Mouse (Mus musculus) E14TG2a.4 (cell line): Measurements from ENCODE around the gene Cfap77.

Source experiments
- H3K27me3 ChIP-seq: 2 replicates; pipeline ENCODE4 v1.6.1; 2014; ENCODE audit warnings: low read length, control low read depth; ENCODE audit not compliant: insufficient read depth
- H3K36me3 ChIP-seq: 2 replicates; pipeline ENCODE4 v1.6.1; 2014; ENCODE audit warnings: low read length, control low read depth; ENCODE audit not compliant: insufficient read depth
- H3K4me1 ChIP-seq: replicated peaks from 2 replicates; pipeline ENCODE4 v1.6.1; 2014; ENCODE audit warnings: low read depth, low read length, control low read depth
- H3K4me3 ChIP-seq: replicated peaks from 2 replicates; pipeline ENCODE4 v1.5.1; 2014; ENCODE audit warnings: mild to moderate bottlenecking, low read length
- H3K9me3 ChIP-seq: 2 replicates; pipeline ENCODE4 v1.6.1; 2014; ENCODE audit warnings: low read length, control low read depth
- CTCF ChIP-seq: conservative IDR thresholded peaks from 2 replicates; pipeline ENCODE4 v1.5.1; 2014; ENCODE audit warnings: low read length
- NANOG ChIP-seq: IDR thresholded peaks from 2 replicates; pipeline ENCODE4 v1.6.1; 2014; ENCODE audit warnings: borderline replicate concordance, low read length, mixed read lengths
- POU5F1 ChIP-seq: IDR thresholded peaks from 2 replicates; pipeline ENCODE4 v1.6.1; 2014; ENCODE audit warnings: low read length, borderline replicate concordance

Cfap77 gene

GRCm38 (mm10) chr2:28973832-28974450 is 80.9 kb downstream of the Cfap77 start:
- Histone ChIP-seq H3K27me3 (peaks cover 50% of the 10 kb centered on the region), H3K4me1 (peaks cover 33% of the 10 kb centered on the region), H3K4me3 (peak overlapping the region; percentile 68), H3K9me3 (no peaks in the 10 kb centered on the region), H3K36me3 (no peaks in the 10 kb centered on the region)
- TF ChIP-seq CTCF = no peak
- TF ChIP-seq POU5F1 = no peak
- TF ChIP-seq NANOG = no peak

- Histone ChIP-seq H3K36me3 (no peaks in the 10 kb centered on the region), H3K27me3 (peaks cover 44% of the 10 kb centered on the region), H3K4me3 (no peak overlapping the region), H3K9me3 (no peaks in the 10 kb centered on the region), H3K4me1 (peaks cover 40% of the 10 kb centered on the region)
- TF ChIP-seq NANOG (no peak), CTCF (no peak), POU5F1 (no peak)
Observed at GRCm38 (mm10) chr2:28970424-28970823, 84.4 kb downstream of the Cfap77 start.

- no peaks in the 10 kb centered on the region for H3K9me3 ChIP-seq
Observed at GRCm38 (mm10) chr2:28968278-28968677, 86.6 kb downstream of the Cfap77 start.

GRCm38 (mm10) chr2:28966151-28966795 is 88.6 kb downstream of the Cfap77 start:
- peaks cover 18% of the 10 kb centered on the region for H3K27me3 ChIP-seq
- H3K4me3 ChIP-seq = no peak overlapping the region
- TF ChIP-seq POU5F1 = no peak
- TF ChIP-seq NANOG = no peak
- no peak for TF ChIP-seq CTCF
- H3K9me3 ChIP-seq = no peaks in the 10 kb centered on the region
- peaks cover 26% of the 10 kb centered on the region for H3K4me1 ChIP-seq
- no peaks in the 10 kb centered on the region for H3K36me3 ChIP-seq

More at GRCm38 (mm10) chr2:28968278-28968677, 86.6 kb downstream of the Cfap77 start:
- Histone ChIP-seq H3K4me3 (no peak overlapping the region), H3K4me1 (peaks cover 18% of the 10 kb centered on the region), H3K27me3 (peaks cover 25% of the 10 kb centered on the region), H3K36me3 (no peaks in the 10 kb centered on the region)
- TF ChIP-seq NANOG = no peak
- no peak for TF ChIP-seq CTCF
- TF ChIP-seq POU5F1 = no peak

- Histone ChIP-seq H3K4me3 (no peak overlapping the region), H3K4me1 (peaks cover 40% of the 10 kb centered on the region), H3K9me3 (no peaks in the 10 kb centered on the region), H3K27me3 (peaks cover 2% of the 10 kb centered on the region; the same call in 1 of the 2 replicates), H3K36me3 (no peaks in the 10 kb centered on the region)
- TF ChIP-seq POU5F1 (no peak), NANOG (no peak), CTCF (no peak)
Observed at GRCm38 (mm10) chr2:28963565-28963964, 91.3 kb downstream of the Cfap77 start.

GRCm38 (mm10) chr2:28961636-28962035 is 93.2 kb downstream of the Cfap77 start:
- H3K27me3 ChIP-seq = no peaks in the 10 kb centered on the region
- no peaks in the 10 kb centered on the region for H3K9me3 ChIP-seq
- H3K4me3 ChIP-seq = no peak overlapping the region
- H3K36me3 ChIP-seq = no peaks in the 10 kb centered on the region
- TF ChIP-seq CTCF (no peak), POU5F1 (no peak), NANOG (no peak)
- H3K4me1 ChIP-seq = peaks cover 34% of the 10 kb centered on the region

GRCm38 (mm10) chr2:28961024-28961585 is 93.8 kb downstream of the Cfap77 start:
- Histone ChIP-seq H3K36me3 (no peaks in the 10 kb centered on the region), H3K4me3 (no peak overlapping the region), H3K9me3 (no peaks in the 10 kb centered on the region), H3K27me3 (no peaks in the 10 kb centered on the region), H3K4me1 (peaks cover 33% of the 10 kb centered on the region)
- no peak for TF ChIP-seq NANOG
- TF ChIP-seq POU5F1 = no peak
- TF ChIP-seq CTCF = no peak

GRCm38 (mm10) chr2:28956874-28957273 is 98.0 kb downstream of the Cfap77 start:
- TF ChIP-seq CTCF = no peak
- Histone ChIP-seq H3K4me1 (peaks cover 24% of the 10 kb centered on the region), H3K27me3 (no peaks in the 10 kb centered on the region), H3K9me3 (no peaks in the 10 kb centered on the region), H3K4me3 (no peak overlapping the region), H3K36me3 (no peaks in the 10 kb centered on the region)

GRCm38 (mm10) chr2:28954595-28954994 is 100.3 kb downstream of the Cfap77 start:
- Histone ChIP-seq H3K27me3 (no peaks in the 10 kb centered on the region), H3K9me3 (no peaks in the 10 kb centered on the region), H3K4me3 (no peak overlapping the region), H3K36me3 (no peaks in the 10 kb centered on the region), H3K4me1 (peaks cover 9% of the 10 kb centered on the region)
- no peak for TF ChIP-seq NANOG
- TF ChIP-seq CTCF = no peak
- TF ChIP-seq POU5F1 = no peak
